Mouse (Mus musculus) left cerebral cortex, adult 18-20 months (tissue): ENCODE measurements around the gene Gjb6. TPM values are rescaled to one million over a fixed set of nuclear protein-coding genes. Genes with fewer than 3 reads are reported as not detected.

Experiments
- DNase-seq, 2 experiments: peaks; one replicate each; pipeline ENCODE4 v3.0.0; 2021 to 2022; ENCODE audit warnings: low spot score in 2 of 2, mixed read lengths in 1 of 2
- total RNA-seq, 2 experiments: library from RNA; stranded (reverse); gene quantifications; 2 replicates each; pipeline ENCODE4 v1.2.3; 2021

Gene Gjb6
- total RNA-seq, 2 experiments from 2014 or later: 95.6 to 97.5 TPM

GRCm38 (mm10) chr14:57090001-57090400, 43.4 kb downstream of the Gjb6 start:
- DNase-seq: no peak

DNA sequence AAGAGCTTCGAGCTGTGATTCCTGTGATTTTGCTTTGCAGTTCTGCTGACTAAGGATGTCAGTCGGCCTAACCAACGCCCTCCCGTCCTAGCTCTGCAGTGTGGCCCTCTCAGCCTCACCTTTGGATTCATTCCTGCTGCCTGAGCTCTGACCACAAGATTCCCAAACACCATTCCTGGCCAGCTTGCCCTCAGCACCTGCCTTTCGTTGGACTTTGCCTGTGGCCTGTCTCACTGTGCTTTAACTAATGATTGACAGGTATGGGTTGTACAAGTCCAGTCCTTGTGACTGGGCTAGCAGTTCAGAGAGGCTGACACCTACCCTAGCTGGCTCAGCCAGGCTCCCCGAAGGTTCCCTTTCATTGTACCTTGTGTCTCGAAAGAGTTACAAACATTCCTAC, 44.3 kb downstream of the Gjb6 start:
- DNase-seq: no peak

- DNase-seq: no peak
Measured at GRCm38 (mm10) chr14:57084180-57084668, 49.2 kb downstream of the Gjb6 start.

DNA sequence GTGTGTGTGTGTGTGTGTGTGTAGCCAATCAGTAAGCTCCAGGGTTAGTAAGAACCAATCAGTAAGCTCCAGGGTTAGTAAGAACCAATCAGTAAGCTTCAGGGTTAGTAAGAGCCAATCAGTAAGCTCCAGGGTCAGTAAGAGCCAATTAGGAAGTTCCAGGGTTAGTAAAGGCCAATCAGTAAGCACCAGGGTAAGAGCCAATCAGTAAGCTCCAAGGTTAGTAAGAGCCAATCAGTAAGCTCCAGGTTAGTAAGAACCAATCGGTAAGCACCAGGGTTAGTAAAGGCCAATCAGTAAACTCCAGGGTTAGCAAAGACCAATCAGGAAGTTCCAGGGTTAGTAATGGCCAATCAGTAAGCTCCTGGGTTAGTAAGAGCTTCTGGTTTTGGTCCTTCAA, 50.5 kb downstream of the Gjb6 start:
- no peak for DNase-seq

GRCm38 (mm10) chr14:57075537-57075936, 57.9 kb downstream of the Gjb6 start:
- no peak for DNase-seq

Other genes starting within 250 kb of the Gjb6 start
- 10 to 100 TPM; 88.1 to 89.6 TPM for gene Zmym2, start 247.0 kb downstream of the Gjb6 start, total RNA-seq
- under 1 TPM; 0.12 to 0.26 TPM for gene Gja3, start 75.5 kb downstream of the Gjb6 start, total RNA-seq
- gene Gjb2, start 28.9 kb downstream of the Gjb6 start, total RNA-seq: 10 to 100 TPM; 13.2 to 13.3 TPM
- 1 to 10 TPM in 1 of 2 experiments, under 1 TPM in 1; 0.72 to 1.0 TPM for gene Gm4491, start 17.7 kb downstream of the Gjb6 start, total RNA-seq